Mouse (Mus musculus) left cerebral cortex, postnatal 10 days (tissue): ENCODE measurements around the gene Dop1b. TPM values are rescaled to one million over a fixed set of nuclear protein-coding genes. Genes with fewer than 3 reads are reported as not detected.
A peak's percentile ranks its signal among the peaks of the same experiment; 100 is the strongest.

Experiments used
- DNase-seq, 2 experiments: peaks; one replicate each; pipeline ENCODE4 v3.0.0; 2021 to 2022; ENCODE audit warnings: low spot score in 2 of 2, mixed read lengths in 1 of 2; ENCODE audit errors: extremely low spot score in 1 of 2
- intact Hi-C: fragments of 180-260 bp; cut with DNase I; formaldehyde crosslinking; loops from one replicate; pipeline ENCODE4 v1.15.1; 2025
- total RNA-seq, 2 experiments: library from RNA; stranded (reverse); gene quantifications; 2 replicates each; pipeline ENCODE4 v1.2.3; 2021

Dop1b gene
- total RNA-seq, 2 experiments from 2014 or later: 90.0 to 99.6 TPM

DNA sequence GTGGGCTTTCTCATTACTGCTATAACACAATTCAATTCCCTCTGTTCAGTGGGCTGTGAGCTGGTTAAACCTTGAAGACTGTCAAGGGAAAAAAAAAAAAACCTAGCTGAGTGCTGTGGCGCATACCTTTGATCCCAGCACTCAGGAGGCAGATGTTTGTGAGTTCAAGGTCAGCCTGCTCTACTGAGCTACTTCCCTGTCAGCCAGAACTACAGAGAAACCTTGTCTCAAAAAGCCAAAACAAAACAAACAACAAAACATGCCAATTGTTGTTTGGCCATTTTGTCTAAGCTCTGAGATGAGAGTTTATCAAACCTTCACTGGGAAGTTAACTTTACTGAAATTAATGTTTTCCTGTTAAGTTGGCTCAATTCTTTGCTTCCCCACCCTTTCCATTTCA lies 2.5 kb upstream of the Dop1b start:
- intact Hi-C loops: no loop called here
- no peak for DNase-seq

DNA sequence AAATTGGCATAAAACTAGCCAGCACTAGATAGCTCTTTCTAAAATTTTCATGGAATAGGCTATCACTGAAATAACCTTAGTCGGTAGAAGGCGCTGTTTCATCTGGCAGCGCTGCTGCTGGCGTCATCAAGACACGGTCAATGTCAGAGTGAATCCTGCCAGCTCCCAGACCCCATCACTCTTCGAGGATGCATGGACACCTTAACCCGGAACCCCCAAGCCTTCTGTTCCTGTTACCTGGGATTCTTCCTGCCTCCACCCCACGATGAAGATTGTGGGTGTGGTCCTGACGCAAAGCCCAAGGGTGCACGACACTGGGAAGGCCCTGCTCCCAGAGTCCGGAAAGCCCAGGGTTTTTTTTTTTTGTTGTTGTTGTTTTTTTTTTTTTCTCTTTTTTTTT lies 780 bp upstream of the Dop1b start:
- intact Hi-C loops: loop anchor here (5.0 kb wide), 1 partner anchor 76 kb away; no protein-coding TSS in a partner anchor
- peak; percentile 75 to 79 for DNase-seq

DNA sequence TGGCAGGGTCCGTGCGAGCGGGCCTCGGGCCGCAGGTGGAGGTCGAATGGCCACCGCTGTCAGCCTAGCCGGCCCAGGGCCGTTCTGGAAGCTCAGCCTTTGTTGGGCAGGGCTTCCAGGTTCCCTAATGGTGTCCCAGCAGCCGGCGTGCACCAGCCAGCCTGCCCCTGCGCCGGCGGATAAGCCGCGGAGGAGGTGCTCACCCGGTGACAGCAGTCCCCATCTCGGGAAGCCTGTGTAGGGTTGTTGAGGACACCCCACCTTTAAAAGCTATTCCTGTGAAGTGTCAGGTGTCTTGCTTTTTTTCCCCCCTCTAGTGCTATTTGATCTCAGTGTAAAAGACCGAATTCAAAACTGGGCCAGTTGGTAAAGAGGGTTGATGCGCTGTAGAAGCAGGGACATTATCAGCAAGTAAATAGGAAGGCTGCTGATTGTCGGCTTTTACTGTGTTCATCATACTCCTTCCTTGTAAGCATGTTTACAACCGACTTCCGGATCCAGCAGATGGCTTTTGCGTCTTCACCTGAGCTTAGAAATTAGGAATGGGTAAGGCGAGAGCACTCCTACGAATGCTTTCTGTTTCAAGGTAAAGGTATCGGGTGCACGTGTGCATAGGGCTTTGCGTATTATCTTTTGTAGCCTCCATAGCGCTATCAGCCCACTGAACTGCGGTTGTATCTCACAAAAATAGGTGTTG lies 633 bp downstream of the Dop1b start:
- no peak for DNase-seq
- intact Hi-C loops: loop anchor here (5.0 kb wide), 1 partner anchor 75 kb away; no protein-coding TSS in a partner anchor

DNA sequence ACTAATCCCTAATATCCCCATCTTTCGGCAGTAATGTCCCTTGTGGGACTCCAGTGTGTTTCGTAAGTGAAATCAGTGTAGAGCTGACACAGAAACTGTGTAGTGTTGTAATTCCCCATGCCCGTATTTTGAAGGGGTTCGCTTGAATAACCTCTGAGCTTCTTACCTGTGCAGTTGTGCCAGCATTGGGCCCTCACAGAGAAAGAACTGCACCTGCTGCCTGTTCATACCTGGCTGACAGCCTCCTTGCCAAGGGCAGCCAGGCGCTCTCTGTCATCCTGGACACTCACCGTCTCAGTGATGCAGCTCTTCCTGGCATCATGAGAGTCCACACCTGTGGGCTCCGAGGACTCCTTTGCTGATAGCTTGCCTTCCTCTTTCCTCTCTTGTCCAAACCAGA lies 1.3 kb downstream of the Dop1b start:
- DNase-seq: no peak
- intact Hi-C loops: loop anchor here (5.0 kb wide), 1 partner anchor 74 kb away; no protein-coding TSS in a partner anchor

GRCm38 (mm10) chr16:93714426-93714825 lies 2.7 kb downstream of the Dop1b start:
- intact Hi-C loops: loop anchor here (5.0 kb wide), 1 partner anchor 73 kb away; no protein-coding TSS in a partner anchor
- DNase-seq: no peak

DNA sequence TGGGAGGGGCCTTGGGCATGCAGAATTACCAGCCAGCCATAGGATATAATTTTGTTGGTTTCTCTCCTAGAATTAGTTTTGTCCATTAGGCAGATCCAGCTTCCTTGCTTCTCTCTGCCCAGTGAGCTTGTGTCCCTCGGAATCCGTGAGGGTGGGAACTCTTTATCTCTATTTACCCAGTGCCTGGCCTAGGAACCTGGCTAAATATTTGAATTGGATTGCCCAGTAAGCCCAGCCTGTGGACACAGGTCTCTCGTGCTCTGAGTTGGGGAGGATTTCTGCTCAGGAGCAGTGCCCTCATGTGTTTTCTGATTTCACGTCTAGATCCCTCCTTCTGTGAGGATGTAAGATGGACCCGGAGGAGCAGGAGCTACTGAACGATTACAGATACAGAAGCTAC lies 4.1 kb downstream of the Dop1b start:
- no peak for DNase-seq
- intact Hi-C loops: no loop called here

DNA sequence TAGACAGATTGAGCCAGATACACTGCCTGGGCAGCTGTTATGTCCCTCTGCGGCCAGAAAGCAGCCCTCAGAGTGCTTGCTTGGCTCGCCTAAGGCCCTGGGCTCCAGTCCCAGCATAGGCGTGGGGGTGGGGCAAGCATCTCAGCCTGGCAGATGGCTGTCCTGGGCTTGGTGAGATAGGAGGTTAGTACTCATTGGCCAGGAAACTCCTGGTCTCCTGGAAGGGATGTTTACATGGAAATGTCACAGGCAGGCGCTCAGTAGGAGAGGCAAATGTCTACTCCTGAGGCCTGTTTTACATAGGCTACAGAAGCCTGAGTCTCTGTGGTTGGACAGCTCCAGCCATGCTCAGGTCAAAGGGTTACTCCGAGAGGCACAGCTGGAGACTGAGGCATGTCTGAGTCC lies 5.6 kb downstream of the Dop1b start:
- peak; percentile 50 to 88 for DNase-seq
- intact Hi-C loops: no loop called here

DNA sequence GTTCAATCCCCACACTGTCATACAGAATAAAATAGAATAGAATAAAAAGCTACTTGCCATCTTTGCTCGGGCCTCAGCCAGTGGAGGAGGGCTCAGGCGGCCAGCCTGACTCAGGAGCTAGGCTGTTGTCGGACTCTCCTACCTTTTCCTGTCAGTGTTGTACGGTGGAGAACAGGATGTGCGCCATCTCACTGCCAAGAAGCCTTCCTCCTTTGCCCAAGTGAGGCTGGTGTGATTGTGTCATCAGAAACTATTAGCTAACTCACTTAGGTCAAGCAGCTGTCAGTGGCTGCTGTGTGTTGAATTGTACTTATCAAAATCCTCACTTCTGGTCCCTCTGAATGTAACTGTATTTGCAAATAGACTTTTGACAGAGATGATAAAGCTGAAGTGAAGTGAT lies 10.1 kb downstream of the Dop1b start:
- intact Hi-C loops: no loop called here
- DNase-seq: no peak

- DNase-seq: no peak
- intact Hi-C loops: no loop called here
Observed at GRCm38 (mm10) chr16:93722476-93722875, 10.8 kb downstream of the Dop1b start.

- intact Hi-C loops: no loop called here
- DNase-seq: no peak
Observed at GRCm38 (mm10) chr16:93725417-93726144, 13.9 kb downstream of the Dop1b start.

DNA sequence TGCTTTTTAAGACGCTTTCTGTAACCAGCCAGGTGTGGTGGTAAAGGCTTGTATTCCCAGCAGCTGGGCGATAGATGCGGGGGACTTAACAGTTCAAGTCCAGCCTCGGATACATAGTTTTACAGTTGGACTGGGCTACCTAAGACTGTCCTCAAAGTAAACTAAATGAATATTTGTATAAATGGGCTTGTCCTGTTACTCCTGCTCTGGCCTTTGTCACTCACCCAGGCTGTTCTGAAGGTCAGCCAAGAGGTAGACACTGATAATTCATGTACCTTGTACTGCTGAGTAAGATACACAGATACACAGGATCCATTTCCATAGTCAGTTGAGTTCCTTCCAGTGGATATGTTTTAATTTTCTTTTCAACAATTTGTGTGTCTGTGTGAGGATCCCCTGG lies 14.5 kb downstream of the Dop1b start:
- intact Hi-C loops: no loop called here
- no peak for DNase-seq

DNA sequence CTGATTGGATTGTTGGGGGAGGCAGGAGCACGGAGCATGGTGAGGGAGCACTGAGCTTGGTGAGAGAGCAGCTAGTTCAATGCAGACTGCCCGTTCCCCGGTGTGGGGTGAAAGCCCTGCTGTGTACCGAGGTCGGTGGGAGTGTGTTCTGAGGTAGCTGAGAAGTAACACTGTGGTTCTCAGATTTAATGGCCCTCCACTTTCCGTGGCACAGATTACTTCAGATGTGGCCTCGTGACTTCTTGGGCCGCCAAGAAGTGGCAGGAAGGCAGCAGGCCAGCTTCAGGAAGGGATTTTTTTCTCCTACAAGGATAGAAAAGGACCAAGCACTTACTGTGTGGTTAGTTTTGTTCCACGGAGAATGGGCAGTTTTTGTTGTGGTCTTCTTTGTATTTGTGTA lies 17.0 kb downstream of the Dop1b start:
- intact Hi-C loops: no loop called here
- no peak for DNase-seq

DNA sequence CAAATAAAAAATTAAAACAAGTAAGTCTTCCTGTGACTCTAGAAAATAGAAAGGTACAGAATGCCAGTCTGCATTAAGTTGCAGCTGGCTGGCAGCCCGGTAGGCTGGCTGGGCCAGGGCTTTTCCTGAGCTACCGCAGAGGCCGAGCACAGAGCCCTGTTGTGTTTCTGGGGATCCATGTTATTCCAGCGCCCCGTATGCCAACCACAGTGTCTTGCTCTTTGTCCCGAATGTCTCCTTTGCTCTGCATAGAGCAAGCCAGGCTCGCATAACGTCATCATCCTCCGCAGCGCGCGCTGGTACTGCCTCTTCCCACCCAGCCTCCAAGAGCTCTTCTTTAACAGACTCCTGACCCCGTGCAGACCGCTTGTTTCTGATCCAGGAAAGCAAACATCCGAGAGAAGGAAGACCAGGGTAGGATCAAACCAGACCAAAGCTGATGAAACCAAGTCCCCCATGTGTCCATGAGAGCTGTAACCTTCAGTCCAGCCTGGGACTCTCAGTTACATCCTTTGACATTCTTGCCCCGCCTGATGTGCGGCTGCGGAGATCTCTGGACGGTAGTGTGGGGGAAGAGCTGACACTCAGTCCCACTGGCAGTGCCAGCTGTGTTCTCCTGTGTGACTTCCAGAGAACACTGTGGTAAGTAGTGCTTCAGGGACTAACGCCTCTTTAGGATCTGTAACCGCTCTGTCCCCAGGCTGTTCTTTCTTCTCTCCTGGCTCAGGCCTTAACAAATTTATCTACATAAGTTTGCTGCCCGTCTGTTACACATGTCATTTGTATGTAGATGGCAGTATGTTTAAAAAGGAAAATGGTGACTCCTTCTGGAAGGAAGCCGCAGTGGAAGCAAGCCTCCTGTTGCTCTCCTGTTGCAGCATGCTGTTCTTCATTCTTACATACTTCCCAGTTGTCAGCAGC lies 18.4 kb downstream of the Dop1b start:
- intact Hi-C loops: no loop called here
- DNase-seq: peak in 1 of 2 experiments; percentile 20

- intact Hi-C loops: no loop called here
- no peak for DNase-seq
Observed at GRCm38 (mm10) chr16:93731310-93731709, 19.6 kb downstream of the Dop1b start.

- DNase-seq: no peak
- intact Hi-C loops: no loop called here
Observed at GRCm38 (mm10) chr16:93732875-93733569, 21.3 kb downstream of the Dop1b start.

- intact Hi-C loops: no loop called here
- DNase-seq: no peak
Observed at GRCm38 (mm10) chr16:93739251-93739650, 27.5 kb downstream of the Dop1b start.

GRCm38 (mm10) chr16:93742903-93743302 lies 31.2 kb downstream of the Dop1b start:
- intact Hi-C loops: no loop called here
- no peak for DNase-seq

- intact Hi-C loops: no loop called here
Observed at GRCm38 (mm10) chr16:93744049-93744490, 32.4 kb downstream of the Dop1b start.

More at GRCm38 (mm10) chr16:93744049-93744490, 32.4 kb downstream of the Dop1b start:
- no peak for DNase-seq
